Mouse (Mus musculus): ENCODE results near the gene Cux1.

GRCm38 (mm10) chr5:136217932-136218381 is 349.3 kb downstream of the Cux1 start:
- TF ChIP-seq POLR2A (IDR thresholded peaks at IDR 0.05; ENCODE audit: insufficient read depth, low read depth, low read length) = no peak
- no peak for TF ChIP-seq CTCF (IDR thresholded peaks at IDR 0.05; ENCODE audit: insufficient read depth, low read depth, low read length)

Measured in olfactory bulb, adult 2 months (tissue).